Mouse (Mus musculus) ES-Bruce4 (cell line): ENCODE results near the gene Fbxl18.

ENCODE experiments used
- CTCF ChIP-seq: IDR thresholded peaks from one replicate; pipeline ENCODE4 v1.8.1; 2011; ENCODE audit warnings: low read depth, low read length
- EP300 ChIP-seq: IDR thresholded peaks from 2 replicates; pipeline ENCODE4 v1.6.1; 2011; ENCODE audit warnings: low read depth, low read length; ENCODE audit not compliant: insufficient read depth
- POLR2A ChIP-seq: IDR thresholded peaks from one replicate; pipeline ENCODE4 v1.8.1; 2011; ENCODE audit warnings: low read length; ENCODE audit not compliant: insufficient read depth

- TF ChIP-seq POLR2A (peak; percentile 43), CTCF (peak; percentile 70), EP300 (peak; percentile 68; the same call in 1 of the 2 replicates)
Measured at GRCm38 (mm10) chr5:142905725-142906531, 10.7 kb upstream of the Fbxl18 start.
